Mouse (Mus musculus): ENCODE data around the gene Dgke.
"Not testable (repeated sequence)": the region's sequence is repeated elsewhere in the genome, so short reads cannot be mapped to it uniquely, and the experiment has no call there.

Gene Dgke

DNA sequence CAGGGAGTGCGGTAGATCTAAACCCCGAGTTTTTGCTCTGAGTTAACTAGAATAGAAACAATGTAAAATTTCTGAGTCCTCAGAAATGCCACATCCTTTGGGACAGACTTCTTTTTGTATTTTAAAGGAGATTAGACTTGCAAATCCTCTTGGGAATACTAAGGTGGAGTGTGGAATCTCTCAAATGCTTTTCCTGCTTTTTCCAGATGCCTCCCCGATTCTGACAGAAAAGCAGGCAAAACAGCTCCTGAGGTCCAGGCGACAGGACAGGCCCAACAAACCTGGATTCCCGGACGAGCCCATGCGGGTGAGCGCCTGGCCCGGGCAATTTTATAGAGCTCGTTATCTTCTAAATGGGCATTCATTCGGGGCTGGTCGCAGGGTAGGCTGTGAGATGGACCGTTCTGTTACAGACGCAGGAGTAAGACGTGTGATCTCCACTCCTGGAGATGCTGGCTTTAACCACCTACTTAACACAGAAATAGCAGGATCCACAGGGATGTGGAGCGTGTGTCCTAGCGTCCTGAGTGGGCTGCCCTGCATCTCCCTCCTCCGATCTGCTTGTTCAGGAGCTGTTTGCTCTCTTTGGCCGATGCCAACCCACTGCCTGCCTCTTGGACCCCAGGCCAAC lies 8.2 kb upstream of the Dgke start:
- peak in 1 of 2 experiments; percentile 32 for DNase-seq (ENCODE audit: low spot score in 2 of 2)

DNA sequence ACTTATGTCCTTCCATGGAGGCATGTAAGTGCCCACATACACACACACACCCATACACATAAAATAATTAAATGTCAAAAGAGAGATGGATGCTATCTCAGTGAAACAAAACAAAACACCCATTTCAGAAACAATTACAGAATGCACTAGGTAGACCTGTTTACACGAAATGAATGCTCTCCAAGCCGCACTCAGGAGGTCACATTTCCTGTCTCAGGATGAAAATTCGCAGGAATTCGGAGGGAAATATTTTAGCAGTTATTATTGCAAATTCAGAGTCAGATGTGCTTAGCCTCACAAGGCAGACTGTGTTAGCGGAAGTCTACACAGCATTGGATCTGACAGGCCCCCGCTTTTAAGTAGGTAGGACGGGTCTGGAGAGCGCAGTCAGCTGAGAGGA lies 6.9 kb upstream of the Dgke start, which contains the start of gene Gm525:
Gm525 (plus strand) TSS at position 301 of the 400 bp plus-strand sequence.
- DNase-seq (ENCODE audit: low spot score in 2 of 2) = no peak

DNA sequence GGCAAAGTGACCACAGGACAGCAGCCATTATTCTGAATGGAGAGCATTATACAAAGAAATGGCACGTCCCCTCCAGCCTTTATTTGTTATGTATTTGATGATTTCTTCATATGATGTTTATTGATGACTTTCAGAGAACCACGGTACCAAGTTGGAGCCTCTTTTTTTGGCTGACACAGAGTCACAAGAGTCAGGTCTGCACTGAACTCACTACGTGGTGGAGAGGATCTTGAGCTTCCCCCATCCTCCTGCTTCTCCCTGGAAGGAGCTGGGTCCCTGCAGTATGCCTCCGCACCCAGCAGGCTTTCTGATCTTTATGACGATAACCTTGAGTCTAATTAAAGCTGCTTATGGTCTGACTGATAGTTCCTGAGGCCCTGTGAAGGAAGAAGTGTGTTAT lies 4.9 kb upstream of the Dgke start:
- DNase-seq (ENCODE audit: low spot score in 2 of 2) = no peak

- no peak for DNase-seq (ENCODE audit: low spot score in 2 of 2)
Measured at GRCm38 (mm10) chr11:89069303-89069702, 2.7 kb upstream of the Dgke start.

GRCm38 (mm10) chr11:89068649-89069048 lies 2.0 kb upstream of the Dgke start:
- no peak for DNase-seq (ENCODE audit: low spot score in 2 of 2)

DNA sequence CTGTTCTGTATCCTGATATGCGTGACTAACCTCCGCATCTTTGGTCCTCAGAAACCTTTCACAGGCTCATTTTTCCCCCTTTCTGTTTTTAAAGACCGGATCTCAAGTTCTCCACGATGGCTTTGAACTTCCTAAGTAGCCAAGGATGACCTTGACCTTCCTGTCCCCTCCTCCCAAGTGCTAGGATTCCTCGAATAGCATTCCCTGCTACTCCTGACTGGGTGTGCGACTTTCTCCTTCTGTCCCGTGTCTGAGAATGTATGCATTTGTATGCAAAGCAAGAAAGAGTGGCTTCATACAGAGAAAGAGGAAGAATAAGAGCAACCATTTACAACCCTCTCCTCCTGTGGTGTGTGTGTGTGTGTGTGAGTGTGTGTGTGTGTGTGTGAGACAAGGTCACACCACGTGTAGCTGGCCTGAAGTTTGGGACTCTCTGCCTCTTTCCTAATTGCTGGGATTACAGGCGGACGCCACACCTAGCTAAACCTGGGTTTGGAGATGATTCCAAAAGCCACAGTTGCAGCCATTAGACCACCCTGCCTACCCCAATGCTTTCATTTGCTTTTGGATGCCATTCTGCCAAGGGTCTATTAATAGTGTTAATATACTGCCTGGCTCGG lies 1.3 kb upstream of the Dgke start:
- no peak for DNase-seq (ENCODE audit: low spot score in 2 of 2)

DNA sequence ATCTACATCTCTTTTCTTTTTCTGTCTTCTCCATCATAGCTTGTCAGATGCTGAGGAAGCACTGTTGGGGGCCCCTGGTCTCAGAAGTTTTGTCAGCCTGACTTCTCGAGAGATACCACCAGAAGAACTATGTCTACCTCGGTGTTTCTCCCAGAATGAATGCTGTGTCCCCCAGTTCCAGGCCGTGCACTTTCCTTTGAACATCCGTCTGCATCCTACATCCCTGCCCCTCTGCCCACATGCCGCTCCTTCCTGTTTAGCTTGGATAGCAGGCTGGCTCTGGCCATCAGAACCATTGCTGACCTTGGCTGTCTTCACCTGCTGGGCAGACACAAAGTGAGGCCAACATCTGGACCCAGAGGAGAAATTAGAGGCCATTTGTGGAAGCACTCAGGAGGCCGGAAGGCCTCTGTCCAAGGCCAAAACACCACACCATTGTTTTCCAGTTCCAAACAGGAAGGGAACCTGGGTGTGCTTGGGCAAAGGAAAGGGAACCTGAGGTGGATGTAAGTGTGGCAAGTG lies 712 bp upstream of the Dgke start:
- no peak for DNase-seq (ENCODE audit: low spot score in 2 of 2)

DNA sequence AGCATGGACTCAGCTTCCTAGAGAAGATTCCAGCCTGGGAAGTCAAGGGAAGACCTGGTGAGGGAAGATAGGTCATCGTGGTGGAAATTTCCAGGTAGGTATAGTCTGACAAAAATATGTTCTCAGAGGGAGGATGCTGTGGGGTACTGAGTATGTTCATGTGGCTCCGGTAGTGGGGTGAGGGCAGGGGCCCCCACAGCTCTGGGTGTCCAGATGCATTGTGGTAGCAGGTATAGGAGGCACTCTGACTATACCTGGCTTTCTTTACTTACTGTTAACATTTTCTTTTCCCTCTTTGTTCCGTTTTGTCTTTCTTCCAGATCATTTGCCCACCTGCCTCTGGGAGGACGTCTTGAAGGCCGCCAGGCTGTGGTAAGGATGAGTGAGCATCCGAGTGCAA lies 524 bp downstream of the Dgke start:
- DNase-seq (ENCODE audit: low spot score in 2 of 2) = no peak

GRCm38 (mm10) chr11:89065297-89065696 lies 1.4 kb downstream of the Dgke start:
- no peak for DNase-seq (ENCODE audit: low spot score in 2 of 2)

DNA sequence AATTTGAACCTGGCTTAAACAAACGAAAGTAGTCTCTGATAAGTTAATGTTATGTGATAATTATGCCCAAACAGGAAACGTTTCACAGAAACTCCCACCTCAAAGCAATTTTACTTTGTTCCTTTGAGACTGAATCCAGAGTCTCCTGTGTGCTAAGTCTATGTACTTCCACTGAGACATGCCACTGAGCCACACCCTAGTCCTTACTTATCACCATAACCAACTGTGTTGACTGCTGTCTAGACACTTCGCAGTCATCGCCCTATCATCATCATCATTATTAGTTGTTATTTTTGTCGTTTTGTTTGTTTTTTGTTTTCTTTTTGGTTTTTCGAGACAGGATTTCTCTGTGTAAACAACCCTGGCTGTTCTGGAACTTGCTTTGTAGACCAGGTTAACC lies 2.3 kb downstream of the Dgke start:
- DNase-seq (ENCODE audit: low spot score in 2 of 2) = no peak

GRCm38 (mm10) chr11:89061362-89061761 lies 5.3 kb downstream of the Dgke start:
- no peak for DNase-seq (ENCODE audit: low spot score in 2 of 2)

DNA sequence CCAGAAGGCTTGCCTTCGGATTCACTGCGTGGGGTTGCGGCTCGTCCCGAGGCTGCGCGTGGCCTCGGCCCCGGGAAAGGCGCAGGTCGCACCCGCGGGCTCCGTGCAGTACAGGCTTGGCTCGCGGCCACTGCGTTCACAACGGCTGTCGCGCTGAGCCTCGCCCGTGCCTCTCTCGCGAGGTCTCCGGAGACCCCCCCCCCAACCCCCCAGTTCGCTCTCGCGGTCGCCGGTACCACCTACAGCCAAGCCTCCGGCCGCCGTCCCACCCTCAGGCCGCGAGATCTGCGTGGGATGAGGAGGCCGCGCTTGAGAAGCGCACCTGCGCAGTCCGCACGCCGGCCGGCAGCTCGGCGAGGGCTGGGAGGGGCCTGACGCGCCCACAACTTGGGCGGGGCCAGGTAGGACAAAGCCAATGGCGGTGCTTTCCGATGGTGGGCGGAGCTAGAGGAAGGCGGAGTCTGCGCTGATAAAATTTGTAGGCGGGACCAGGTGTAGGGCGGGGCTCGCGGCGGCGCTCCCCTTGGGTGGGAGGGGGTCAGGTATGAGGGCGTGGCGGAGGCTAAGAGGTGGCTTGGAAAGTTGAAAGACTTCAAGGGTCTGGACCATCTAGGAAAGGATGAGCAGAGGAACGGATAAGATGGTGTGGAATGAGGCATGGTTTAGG lies 6.1 kb downstream of the Dgke start:
- DNase-seq (ENCODE audit: low spot score in 2 of 2) = peak; percentile 87 to 90

DNA sequence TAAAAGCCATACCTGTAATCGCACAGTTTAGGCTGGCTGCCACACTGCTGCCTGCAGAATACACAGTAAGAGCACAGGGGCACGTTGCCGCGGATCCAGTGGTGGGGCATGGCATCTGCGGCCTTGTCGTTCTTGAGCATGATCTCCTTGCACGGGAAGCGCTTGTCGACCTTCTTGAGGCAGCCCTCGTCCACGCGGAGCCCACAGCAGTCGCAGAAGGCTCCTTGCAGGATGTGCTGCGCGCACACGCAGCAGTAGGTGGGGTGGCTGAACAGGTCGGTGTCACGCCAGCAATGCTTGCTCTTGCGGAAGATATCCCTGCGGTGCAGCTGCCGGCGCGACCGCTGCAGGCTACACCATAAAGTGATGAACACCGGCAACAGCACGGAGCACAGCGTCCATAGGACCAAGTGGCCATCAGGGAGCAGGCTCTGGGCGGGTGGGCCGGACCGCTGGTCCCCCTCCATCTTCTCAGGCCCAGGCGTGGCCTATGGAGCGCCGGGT lies 6.7 kb downstream of the Dgke start:
- peak; percentile 37 to 41 for DNase-seq (ENCODE audit: low spot score in 2 of 2)

- no peak for DNase-seq (ENCODE audit: low spot score in 2 of 2)
Measured at GRCm38 (mm10) chr11:89058515-89059270, 8.0 kb downstream of the Dgke start.

GRCm38 (mm10) chr11:89055931-89056690 lies 10.5 kb downstream of the Dgke start:
- DNase-seq (ENCODE audit: low spot score in 2 of 2) = no peak

DNA sequence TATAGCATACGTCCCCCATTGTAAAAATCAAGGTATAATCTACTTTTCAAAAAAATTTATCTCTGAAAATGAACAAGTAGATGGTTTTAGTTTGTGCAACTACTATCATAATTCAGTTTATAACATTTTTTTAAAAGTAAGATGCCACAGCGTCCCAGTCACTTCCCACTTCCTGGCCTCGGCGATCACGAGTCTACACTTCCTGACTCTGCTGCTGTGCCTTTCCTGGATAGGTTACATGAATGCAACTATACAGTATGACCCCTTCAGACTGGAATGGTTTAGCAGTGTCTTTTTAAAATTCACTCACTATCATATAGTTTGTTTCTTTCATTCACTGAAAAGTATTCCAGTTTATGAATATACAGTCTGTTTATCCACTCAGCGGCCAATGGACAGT lies 14.9 kb downstream of the Dgke start:
- DNase-seq (ENCODE audit: low spot score in 2 of 2) = no peak

- DNase-seq (ENCODE audit: low spot score in 2 of 2) = no peak
Measured at GRCm38 (mm10) chr11:89046021-89046420, 20.6 kb downstream of the Dgke start.

DNA sequence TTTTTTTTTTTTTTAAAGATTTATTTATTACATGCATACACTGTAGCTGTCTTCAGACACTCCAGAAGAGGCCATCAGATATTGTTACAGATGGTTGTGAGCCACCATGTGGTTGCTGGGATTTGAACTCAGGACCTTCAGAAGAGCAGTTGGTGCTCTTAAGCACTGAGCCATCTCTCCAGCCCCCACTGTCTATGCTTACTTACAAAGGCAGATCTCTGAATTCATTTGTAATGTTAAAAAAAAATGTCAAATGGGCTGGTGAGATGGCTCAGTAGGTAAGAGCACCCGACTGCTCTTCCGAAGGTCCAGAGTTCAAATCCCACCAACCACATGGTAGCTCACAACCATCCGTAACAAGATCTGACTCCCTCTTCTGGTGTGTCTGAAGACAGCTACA lies 21.1 kb downstream of the Dgke start:
- DNase-seq (ENCODE audit: low spot score in 2 of 2) = not testable (repeated sequence)

- no peak for DNase-seq (ENCODE audit: low spot score in 2 of 2)
Measured at GRCm38 (mm10) chr11:89043046-89043445, 23.6 kb downstream of the Dgke start.

DNA sequence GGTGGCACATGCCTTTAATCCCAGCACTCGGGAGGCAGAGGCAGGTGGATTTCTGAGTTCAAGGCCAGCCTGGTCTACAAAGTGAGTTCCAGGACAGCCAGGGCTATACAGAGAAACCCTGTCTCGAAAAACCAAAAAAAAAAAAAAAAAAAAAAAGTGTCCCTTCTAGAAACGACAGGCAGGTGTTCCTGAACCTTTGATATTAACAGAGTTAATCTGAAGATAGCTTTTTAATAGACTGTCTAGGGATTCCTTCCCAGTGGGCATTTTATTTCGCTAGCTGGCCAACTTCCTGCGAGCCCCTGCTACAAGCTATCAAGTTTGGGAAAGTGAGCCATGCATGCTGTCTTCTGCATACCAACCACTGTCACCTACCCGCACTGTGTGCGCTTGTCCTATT lies 25.6 kb downstream of the Dgke start:
- DNase-seq (ENCODE audit: low spot score in 2 of 2) = not testable (repeated sequence)

GRCm38 (mm10) chr11:89039325-89039724 lies 27.3 kb downstream of the Dgke start:
- DNase-seq (ENCODE audit: low spot score in 2 of 2) = peak in 1 of 2 experiments; percentile 19

All from right cerebral cortex, postnatal 36 days (tissue).